ENCODE assay signal across 23 mouse cellular contexts in genomic region chr17:55722250-55722649, GRCm38 (mm10). TPM values are rescaled to one million over a fixed set of nuclear protein-coding genes. Genes with fewer than 3 reads are reported as not detected.
DNase-seq lines count a peak whose midpoint lies in the region; ATAC-seq and TF ChIP-seq lines count a peak whose summit lies in the region.
"Had no signal": no experiment of that assay in that cellular context is flagged by ENCODE, and none has a peak within 500 bp of the region (broad histone marks: within the 10 kb centered on the region; RNA-seq: fewer than 3 reads in every experiment).

No protein-coding gene starts in this region.

- H3K27me3 ChIP-seq in spleen, adult 2 months (ENCODE audit: control insufficient read depth, insufficient read depth, low read length) = no peaks in the 10 kb centered on the region
- H3K27me3 ChIP-seq in kidney, embryonic 16.5 days (ENCODE audit: insufficient read depth, low read length) = no peaks in the 10 kb centered on the region
- H3K27me3 ChIP-seq: CH12.LX; embryonic facial prominence, embryonic 12.5 days; forebrain, embryonic 15.5 days had no signal

- intact Hi-C loops in heart, postnatal 14 days (cut with DNase I) = no loop called here

- WGBS in spleen, adult 2 months = 44% methylated on average over 2 of the region's 2 CpGs
- WGBS in kidney, embryonic 16.5 days = 55% methylated on average over 2 of the region's 2 CpGs

- no peak for TF ChIP-seq CTCF in spleen, adult 2 months (IDR thresholded peaks at IDR 0.05; ENCODE audit: extremely low read depth, insufficient read depth, insufficient read length, insufficient replicate concordance)

- H3K27ac ChIP-seq in spleen, adult 2 months (ENCODE audit: insufficient read depth, low read length) = peak overlapping the region; percentile 67
- H3K27ac ChIP-seq in kidney, embryonic 16.5 days (ENCODE audit: low read length) = no peak overlapping the region
- H3K27ac ChIP-seq: embryonic facial prominence, embryonic 12.5 days; forebrain, embryonic 15.5 days; heart, embryonic 10.5 days; hindbrain, embryonic 10.5 days; hindbrain, embryonic 14.5 days had no signal

- H3K9me3 ChIP-seq in kidney, embryonic 16.5 days (ENCODE audit: low read length) = no peaks in the 10 kb centered on the region
- H3K9me3 ChIP-seq: embryonic facial prominence, embryonic 12.5 days; forebrain, embryonic 15.5 days; heart, embryonic 10.5 days; hindbrain, embryonic 10.5 days had no signal

- H3K9ac ChIP-seq in kidney, embryonic 16.5 days (replicated peaks; ENCODE audit: low read length) = no peak overlapping the region
- H3K9ac ChIP-seq: embryonic facial prominence, embryonic 12.5 days; forebrain, embryonic 15.5 days; hindbrain, embryonic 14.5 days had no signal

- no peak for TF ChIP-seq POLR2A in spleen, adult 2 months (IDR thresholded peaks at IDR 0.05; ENCODE audit: low read depth, low read length)

- ATAC-seq in hematopoietic stem cell, adult 5-6 weeks (replicated peaks in 1 of 2; ENCODE audit: insufficient read depth in 1 of 2, low FRiP score in 2 of 2, low TSS enrichment in 1 of 2, low read depth in 1 of 2, poor library complexity in 2 of 2, severe bottlenecking in 2 of 2) = peak; percentile 29 to 44; a peak in 1 of 4 replicates
- ATAC-seq in monocyte, adult 5-6 weeks (replicated peaks; ENCODE audit: insufficient number of reproducible peaks, low FRiP score, low TSS enrichment, poor library complexity, severe bottlenecking) = peak; percentile 75
- no peak for ATAC-seq in kidney, embryonic 16.5 days (ENCODE audit: low FRiP score, low TSS enrichment)
- ATAC-seq: activated CD4-positive, CD25-positive, alpha-beta regulatory T cell, adult 4 months; forebrain, embryonic 15.5 days; intestine, embryonic 16.5 days; Patski had no signal

- peak; percentile 52 for DNase-seq in heart, adult 11 months
- DNase-seq in heart, postnatal 14 days = no peak
- no peak for DNase-seq in spleen, adult 2 months (ENCODE audit: low read depth in 1 of 2, low spot score in 2 of 2)
- DNase-seq in spleen, postnatal 10 days (ENCODE audit: low spot score in 2 of 2) = no peak
- no peak for DNase-seq in neural tube, embryonic 10.5 days (ENCODE audit: extremely low spot score, low spot score)
- DNase-seq: adrenal gland, postnatal 14 days; cerebellum, adult 11 months; cerebellum, adult 8-10 months; gastrocnemius, postnatal 25 days; heart, adult 18-20 months; heart, postnatal 10 days had no signal

- H3K4me2 ChIP-seq in kidney, embryonic 16.5 days (replicated peaks; ENCODE audit: low read depth, low read length) = no peak overlapping the region
- H3K4me2 ChIP-seq: embryonic facial prominence, embryonic 12.5 days; forebrain, embryonic 15.5 days; hindbrain, embryonic 14.5 days had no signal

- H3K4me3 ChIP-seq in spleen, adult 2 months (ENCODE audit: extremely low read depth, insufficient read depth, insufficient read length) = no peak overlapping the region
- no peak overlapping the region for H3K4me3 ChIP-seq in kidney, embryonic 16.5 days (ENCODE audit: low read length)
- H3K4me3 ChIP-seq: embryonic facial prominence, embryonic 12.5 days; forebrain, embryonic 15.5 days; heart, embryonic 10.5 days; hindbrain, embryonic 10.5 days had no signal

- no peaks in the 10 kb centered on the region for H3K36me3 ChIP-seq in spleen, adult 2 months (ENCODE audit: control insufficient read depth, insufficient read depth, low read length)
- H3K36me3 ChIP-seq in kidney, embryonic 16.5 days (ENCODE audit: insufficient read depth, low read length) = no peaks in the 10 kb centered on the region
- H3K36me3 ChIP-seq: embryonic facial prominence, embryonic 12.5 days; forebrain, embryonic 15.5 days; heart, embryonic 10.5 days; hindbrain, embryonic 10.5 days had no signal

- no peaks in the 10 kb centered on the region for H3K4me1 ChIP-seq in spleen, adult 2 months (ENCODE audit: control insufficient read depth, insufficient read depth, insufficient read length)
- no peaks in the 10 kb centered on the region for H3K4me1 ChIP-seq in kidney, embryonic 16.5 days (ENCODE audit: insufficient read depth, low read length)
- H3K4me1 ChIP-seq: embryonic facial prominence, embryonic 12.5 days; forebrain, embryonic 15.5 days; heart, embryonic 10.5 days; hindbrain, embryonic 10.5 days had no signal

RNA-seq across cellular contexts. Expression of gene Pot1b, which starts 9.8 kb away (rescaled TPM):
- total RNA-seq in heart, postnatal 14 days (2021) = 1 to 10 TPM; 3.3 to 3.8 TPM
- polyA plus RNA-seq in spleen, adult 2 months (2012; rRNA removed) = 3.9 and 5.6 TPM in 2 replicates
- 58.2 and 69.2 TPM in 2 replicates for total RNA-seq in hematopoietic stem cell, adult 5-6 weeks (2017)
- total RNA-seq in monocyte, adult 5-6 weeks (2017) = 322 to 362 TPM (median 361 TPM) in 3 replicates
- 7.7 and 10.5 TPM in 2 replicates for polyA plus RNA-seq in kidney, embryonic 16.5 days (2015; fragmentation: Nextera tagmentation; extraction: Ambion mirVana)

RNA-seq across cellular contexts. Expression of gene Adgre4, which starts 27.5 kb away (rescaled TPM):
- total RNA-seq in heart, postnatal 14 days (2021) = under 1 TPM; 0.41 to 0.55 TPM
- polyA plus RNA-seq in spleen, adult 2 months (2012; rRNA removed) = 14.1 and 14.9 TPM in 2 replicates
- total RNA-seq in hematopoietic stem cell, adult 5-6 weeks (2017) = 1.5 and 3.2 TPM in 2 replicates
- 433 to 771 TPM (median 747 TPM) in 3 replicates for total RNA-seq in monocyte, adult 5-6 weeks (2017)
- polyA plus RNA-seq in kidney, embryonic 16.5 days (2015; fragmentation: Nextera tagmentation; extraction: Ambion mirVana) = 0.49 and 0.56 TPM in 2 replicates
- polyA plus RNA-seq: embryonic facial prominence, embryonic 12.5 days; Patski had no signal

Comparison
In these comparisons a context has a peak if more than half of its experiments do, and no peak if none do; other contexts are left out.
1. RNA of gene Pot1b, which starts 9.8 kb away (total RNA-seq): 322 to 362 TPM in monocyte, adult 5-6 weeks and 58.2 to 69.2 TPM in hematopoietic stem cell, adult 5-6 weeks; 3.3 to 3.8 TPM in heart, postnatal 14 days; every median in the first group is over 10 times any median in the second.
2. RNA of gene Adgre4, which starts 27.5 kb away (total RNA-seq): 433 to 771 TPM in monocyte, adult 5-6 weeks; 1.5 to 3.2 TPM in hematopoietic stem cell, adult 5-6 weeks and 0.41 to 0.55 TPM in heart, postnatal 14 days; every median in the first group is over 100 times any median in the second.